Mouse (Mus musculus) liver, embryonic 14.5 days (tissue): ENCODE results near the gene Birc5. TPM values are rescaled to one million over a fixed set of nuclear protein-coding genes. Genes with fewer than 3 reads are reported as not detected.

Source experiments
- ATAC-seq: fragments of 200-750 bp; cut with Nextera tagmentation; 2 replicates; pipeline ENCODE4 v1.8.0; 2017; ENCODE audit warnings: moderate number of reproducible peaks, mild to moderate bottlenecking, moderate library complexity; ENCODE audit not compliant: insufficient read depth
- DNase-seq, 3 experiments: peaks; one replicate each; pipeline ENCODE4 v3.0.0-alpha.2; 2012 to 2013; ENCODE audit warnings: low read depth in 3 of 3, low spot score in 3 of 3
- H3K27ac ChIP-seq: fragments of 300-500 bp; sonication (generic); 2 replicates; pipeline ENCODE4 v1.5.1; 2014; ENCODE audit warnings: moderate library complexity, mild to moderate bottlenecking, control low read depth, inconsistent platforms
- H3K27me3 ChIP-seq: fragments of 300-500 bp; sonication (generic); 2 replicates; pipeline ENCODE4 v1.6.1; 2014; ENCODE audit warnings: mild to moderate bottlenecking, low read length, moderate library complexity; ENCODE audit not compliant: control insufficient read depth, insufficient read depth
- H3K36me3 ChIP-seq: fragments of 300-500 bp; sonication (generic); replicated peaks from 2 replicates; pipeline ENCODE4 v1.6.1; 2014; ENCODE audit warnings: low read depth; ENCODE audit not compliant: control insufficient read depth, insufficient read depth
- H3K4me1 ChIP-seq, 2 experiments: fragments of 200-500 bp in 1 of 2; fragments of 300-500 bp in 1 of 2; sonication (generic) in 1 of 2; replicated peaks; 2 replicates each; pipeline ENCODE4 v1.6.1; 2012 to 2014; ENCODE audit warnings: antibody characterized with exemption in 1 of 2, inconsistent platforms in 1 of 2, low read length in 1 of 2; ENCODE audit not compliant: control insufficient read depth in 2 of 2, insufficient read depth in 2 of 2
- H3K4me2 ChIP-seq: fragments of 300-500 bp; sonication (generic); 2 replicates; pipeline ENCODE4 v1.6.1; 2014; ENCODE audit warnings: low read depth, mild to moderate bottlenecking, control low read depth, moderate library complexity
- H3K4me3 ChIP-seq, 2 experiments: fragments of 200-500 bp in 1 of 2; fragments of 300-500 bp in 1 of 2; sonication (generic) in 1 of 2; 2 replicates each; pipeline ENCODE4 v1.5.1; 2012 to 2014; ENCODE audit warnings: low read depth in 2 of 2, low read length in 2 of 2, mild to moderate bottlenecking in 2 of 2, control low read depth in 1 of 2, inconsistent platforms in 1 of 2, moderate library complexity in 1 of 2; ENCODE audit not compliant: insufficient read depth in 1 of 2
- H3K9ac ChIP-seq: fragments of 300-500 bp; sonication (generic); replicated peaks from 2 replicates; pipeline ENCODE4 v1.6.1; 2014; ENCODE audit warnings: mild to moderate bottlenecking, control low read depth, moderate library complexity
- H3K9me3 ChIP-seq: fragments of 300-500 bp; sonication (generic); 2 replicates; pipeline ENCODE4 v1.6.1; 2016; ENCODE audit warnings: low read length, mixed read lengths; ENCODE audit not compliant: control insufficient read depth
- CTCF ChIP-seq: IDR thresholded peaks from 2 replicates; pipeline ENCODE4 v1.5.1; 2016; ENCODE audit warnings: antibody characterized with exemption, low read depth, control low read depth
- EP300 ChIP-seq: IDR thresholded peaks from 2 replicates; pipeline ENCODE4 v1.6.1; 2016; ENCODE audit warnings: antibody characterized with exemption, low read depth
- WGBS: fragments of 180-500 bp; shearing (Covaris S2); extraction: QIAGEN DNeasy Blood & Tissue Kit; methylation state at CpG from one replicate; pipeline ENCODE4 v1.1.7; 2014; ENCODE audit not compliant: insufficient replicate concordance; 5-methylcytosine and 5-hydroxymethylcytosine counted together
- polyA plus RNA-seq, 2 experiments: library from polyadenylated mRNA; depleted of rRNA in 1 of 2; stranded (reverse) in 1 of 2; unstranded in 1 of 2; fragments of >200 nt; fragmentation: Nextera tagmentation in 1 of 2; extraction: Ambion mirVana in 1 of 2; gene quantifications; 2 replicates each; pipeline versions ENCODE4 v1.2.1 to v1.2.3; 2012 to 2014

The Birc5 gene
- polyA plus RNA-seq, 2 experiments, result 181 to 373 TPM

- Histone ChIP-seq H3K4me2 (no peak overlapping the region), H3K4me3 (no peak overlapping the region), H3K4me1 (peaks cover 4 to 31% of the 10 kb centered on the region in 2 experiments; a peak in 2 of 4 replicates), H3K27ac (no peak overlapping the region), H3K9me3 (no peaks in the 10 kb centered on the region), H3K36me3 (no peaks in the 10 kb centered on the region), H3K9ac (no peak overlapping the region), H3K27me3 (no peaks in the 10 kb centered on the region)
- no peak for ATAC-seq
- TF ChIP-seq EP300 (no peak), CTCF (no peak)
- 10% methylated on average over 8 of the region's 8 CpGs for WGBS
- no peak for DNase-seq
Observed at GRCm38 (mm10) chr11:117881787-117882186, 32.7 kb downstream of the Birc5 start.

GRCm38 (mm10) chr11:117882208-117882607, 33.2 kb downstream of the Birc5 start:
- ATAC-seq, result no peak

GRCm38 (mm10) chr11:117886000-117886399, 36.9 kb downstream of the Birc5 start:
- WGBS, result 33% methylated on average over 5 of the region's 5 CpGs
- Histone ChIP-seq H3K9me3 (no peaks in the 10 kb centered on the region), H3K4me1 (peaks cover 0 to 12% of the 10 kb centered on the region in 2 experiments; a peak in 2 of 4 replicates), H3K36me3 (no peaks in the 10 kb centered on the region), H3K27me3 (no peaks in the 10 kb centered on the region), H3K27ac (no peak overlapping the region), H3K4me3 (no peak overlapping the region), H3K4me2 (no peak overlapping the region), H3K9ac (no peak overlapping the region)
- no peak for DNase-seq
- ATAC-seq, result no peak
- TF ChIP-seq EP300 (no peak), CTCF (no peak)

More at GRCm38 (mm10) chr11:117882208-117882607, 33.2 kb downstream of the Birc5 start:
- Histone ChIP-seq H3K36me3 (no peaks in the 10 kb centered on the region), H3K4me3 (no peak overlapping the region), H3K27ac (no peak overlapping the region), H3K4me2 (no peak overlapping the region), H3K4me1 (peaks cover 4 to 29% of the 10 kb centered on the region in 2 experiments; a peak in 2 of 4 replicates), H3K9ac (no peak overlapping the region), H3K9me3 (no peaks in the 10 kb centered on the region), H3K27me3 (no peaks in the 10 kb centered on the region)
- 22% methylated on average over 1 of the region's 1 CpGs for whole genome bisulfite sequencing
- DNase-seq, result no peak
- TF ChIP-seq CTCF (no peak), EP300 (no peak)

- Histone ChIP-seq H3K4me3 (no peak overlapping the region), H3K4me1 (peaks cover 0 to 3% of the 10 kb centered on the region in 2 experiments; a peak in 2 of 4 replicates), H3K9ac (no peak overlapping the region), H3K36me3 (no peaks in the 10 kb centered on the region), H3K27me3 (no peaks in the 10 kb centered on the region), H3K9me3 (no peaks in the 10 kb centered on the region), H3K27ac (no peak overlapping the region), H3K4me2 (no peak overlapping the region)
- no peak for TF ChIP-seq CTCF
- TF ChIP-seq EP300, result no peak
- ATAC-seq (no peak), DNase-seq (no peak)
- WGBS, result 51% methylated on average over 20 of the region's 20 CpGs
Observed at GRCm38 (mm10) chr11:117888168-117888852, 39.3 kb downstream of the Birc5 start.

GRCm38 (mm10) chr11:117888853-117889822, 40.1 kb downstream of the Birc5 start:
- peak overlapping the region; percentile 17 for H3K4me2 ChIP-seq
- DNase-seq (no peak), ATAC-seq (no peak)
- H3K4me1 ChIP-seq, result peaks cover 0 to 3% of the 10 kb centered on the region in 2 experiments; a peak in 2 of 4 replicates
- no peaks in the 10 kb centered on the region for H3K27me3 ChIP-seq
- WGBS, result 39% methylated on average over 33 of the region's 33 CpGs
- no peaks in the 10 kb centered on the region for H3K9me3 ChIP-seq
- no peaks in the 10 kb centered on the region for H3K36me3 ChIP-seq
- H3K9ac ChIP-seq, result no peak overlapping the region
- TF ChIP-seq CTCF (no peak), EP300 (no peak)
- no peak overlapping the region for H3K4me3 ChIP-seq
- no peak overlapping the region for H3K27ac ChIP-seq
